Mouse (Mus musculus) midbrain, embryonic 10.5 days (tissue): ENCODE measurements around the gene Nedd1. TPM values are rescaled to one million over a fixed set of nuclear protein-coding genes. Genes with fewer than 3 reads are reported as not detected.

Source experiments
- DNase-seq: peaks from one replicate; pipeline ENCODE4 v3.0.0-alpha.2; 2017; ENCODE audit warnings: low spot score
- H3K27ac ChIP-seq: fragments of 300-500 bp; sonication (generic); replicated peaks from 2 replicates; pipeline ENCODE4 v1.5.1; 2016; ENCODE audit warnings: mild to moderate bottlenecking
- H3K27me3 ChIP-seq: fragments of 300-500 bp; sonication (generic); 2 replicates; pipeline ENCODE4 v1.6.1; 2016; ENCODE audit warnings: low read depth, mild to moderate bottlenecking; ENCODE audit not compliant: poor library complexity, severe bottlenecking
- H3K36me3 ChIP-seq: fragments of 300-500 bp; sonication (generic); 2 replicates; pipeline ENCODE4 v1.6.1; 2016; ENCODE audit warnings: mild to moderate bottlenecking, moderate library complexity
- H3K4me1 ChIP-seq: fragments of 300-500 bp; sonication (generic); 2 replicates; pipeline ENCODE4 v1.6.1; 2016
- H3K4me3 ChIP-seq: fragments of 300-500 bp; sonication (generic); 2 replicates; pipeline ENCODE4 v1.5.1; 2016; ENCODE audit warnings: mild to moderate bottlenecking, moderate library complexity
- H3K9me3 ChIP-seq: fragments of 300-500 bp; sonication (generic); replicated peaks from 2 replicates; pipeline ENCODE4 v1.6.1; 2016; ENCODE audit warnings: mild to moderate bottlenecking
- WGBS: fragments of 180-500 bp; shearing (Covaris S2); methylation state at CpG from one replicate; pipeline ENCODE4 v1.1.7; 2016; 5-methylcytosine and 5-hydroxymethylcytosine counted together
- polyA plus RNA-seq: library from polyadenylated mRNA; unstranded; fragments of >200 nt; fragmentation: Nextera tagmentation; extraction: Ambion mirVana; gene quantifications from 2 replicates; pipeline ENCODE4 v1.2.1, GENCODE M21; 2016

Gene Nedd1
- polyA plus RNA-seq, 1 experiment from 2014 or later = 57.8 TPM

GRCm38 (mm10) chr10:92647691-92648090, 74.5 kb downstream of the Nedd1 start:
- Histone ChIP-seq H3K27me3 (no peaks in the 10 kb centered on the region), H3K36me3 (no peaks in the 10 kb centered on the region), H3K4me3 (no peak overlapping the region), H3K27ac (no peak overlapping the region), H3K9me3 (no peaks in the 10 kb centered on the region), H3K4me1 (peaks cover 39% of the 10 kb centered on the region)
- DNase-seq = no peak
- 82% methylated on average over 2 of the region's 2 CpGs for WGBS

GRCm38 (mm10) chr10:92643995-92644394, 78.2 kb downstream of the Nedd1 start:
- H3K4me1 ChIP-seq = peaks cover 26% of the 10 kb centered on the region
- H3K27ac ChIP-seq = peak overlapping the region; percentile 63; the same call in 1 of the 2 replicates
- H3K36me3 ChIP-seq = no peaks in the 10 kb centered on the region
- no peaks in the 10 kb centered on the region for H3K27me3 ChIP-seq
- no peaks in the 10 kb centered on the region for H3K9me3 ChIP-seq
- no peak for DNase-seq
- WGBS = 80% methylated on average over 8 of the region's 8 CpGs
- no peak overlapping the region for H3K4me3 ChIP-seq

GRCm38 (mm10) chr10:92641032-92641431, 81.2 kb downstream of the Nedd1 start:
- no peak overlapping the region for H3K4me3 ChIP-seq
- no peaks in the 10 kb centered on the region for H3K36me3 ChIP-seq
- H3K27me3 ChIP-seq = no peaks in the 10 kb centered on the region
- H3K9me3 ChIP-seq = peaks cover 17% of the 10 kb centered on the region
- H3K27ac ChIP-seq = no peak overlapping the region
- peaks cover 21% of the 10 kb centered on the region for H3K4me1 ChIP-seq
- DNase-seq = no peak
